Mouse (Mus musculus) retina, postnatal 7 days (tissue): ENCODE results near the gene Cabin1.

Source experiments
- DNase-seq: peaks from one replicate; pipeline ENCODE4 v3.0.0-alpha.2; 2012; ENCODE audit warnings: low read depth, low spot score

Cabin1 gene

GRCm38 (mm10) chr10:75666451-75667030, 97.6 kb downstream of the Cabin1 start:
- no peak for DNase-seq

GRCm38 (mm10) chr10:75664673-75665270, 99.4 kb downstream of the Cabin1 start:
- no peak for DNase-seq

GRCm38 (mm10) chr10:75662575-75662974, 101.6 kb downstream of the Cabin1 start:
- no peak for DNase-seq

- no peak for DNase-seq
Measured at GRCm38 (mm10) chr10:75661876-75662275, 102.3 kb downstream of the Cabin1 start.

GRCm38 (mm10) chr10:75661381-75661780, 102.8 kb downstream of the Cabin1 start:
- DNase-seq = no peak

GRCm38 (mm10) chr10:75657772-75658171, 106.4 kb downstream of the Cabin1 start:
- no peak for DNase-seq

GRCm38 (mm10) chr10:75657165-75657564, 107.0 kb downstream of the Cabin1 start:
- no peak for DNase-seq

- no peak for DNase-seq
Measured at GRCm38 (mm10) chr10:75654053-75654452, 110.1 kb downstream of the Cabin1 start.

- DNase-seq = no peak
Measured at GRCm38 (mm10) chr10:75651381-75652068, 112.6 kb downstream of the Cabin1 start.

GRCm38 (mm10) chr10:75650306-75650902, 113.7 kb downstream of the Cabin1 start:
- DNase-seq = no peak

- no peak for DNase-seq
Measured at GRCm38 (mm10) chr10:75649406-75649995, 114.6 kb downstream of the Cabin1 start.

GRCm38 (mm10) chr10:75649001-75649400, 115.1 kb downstream of the Cabin1 start:
- DNase-seq = no peak

- DNase-seq = no peak
Measured at GRCm38 (mm10) chr10:75648091-75648490, 116.0 kb downstream of the Cabin1 start.

- DNase-seq = no peak
Measured at GRCm38 (mm10) chr10:75647362-75647761, 116.8 kb downstream of the Cabin1 start.

- DNase-seq = no peak
Measured at GRCm38 (mm10) chr10:75646406-75646805, 117.7 kb downstream of the Cabin1 start.

GRCm38 (mm10) chr10:75645616-75646015, 118.5 kb downstream of the Cabin1 start:
- DNase-seq = no peak

GRCm38 (mm10) chr10:75643741-75644343, 120.3 kb downstream of the Cabin1 start, which contains the start of gene Susd2:
Gene Susd2 (minus strand): TSS chr10:75644008.
- DNase-seq = peak; percentile 37

GRCm38 (mm10) chr10:75642891-75643290, 121.2 kb downstream of the Cabin1 start:
- DNase-seq = no peak

- no peak for DNase-seq
Measured at GRCm38 (mm10) chr10:75642436-75642835, 121.7 kb downstream of the Cabin1 start.

- DNase-seq = no peak
Measured at GRCm38 (mm10) chr10:75641721-75642222, 122.4 kb downstream of the Cabin1 start.

GRCm38 (mm10) chr10:75637711-75638110, 126.4 kb downstream of the Cabin1 start:
- no peak for DNase-seq
